Mouse (Mus musculus) kidney, embryonic 15.5 days (tissue): ENCODE data around the gene Dusp6. TPM values are rescaled to one million over a fixed set of nuclear protein-coding genes. Genes with fewer than 3 reads are reported as not detected.

Source experiments
- ATAC-seq: fragments of 200-750 bp; cut with Nextera tagmentation; replicated peaks from 2 replicates; pipeline ENCODE4 v1.8.0; 2017; ENCODE audit warnings: moderate TSS enrichment; ENCODE audit not compliant: low FRiP score
- H3K27ac ChIP-seq: fragments of 300-500 bp; sonication (generic); 2 replicates; pipeline ENCODE4 v1.5.1; 2015; ENCODE audit warnings: mild to moderate bottlenecking, inconsistent platforms
- H3K27me3 ChIP-seq: fragments of 300-500 bp; sonication (generic); 2 replicates; pipeline ENCODE4 v1.6.1; 2015; ENCODE audit warnings: inconsistent platforms
- H3K36me3 ChIP-seq: fragments of 300-500 bp; sonication (generic); 2 replicates; pipeline ENCODE4 v1.6.1; 2015; ENCODE audit warnings: inconsistent platforms
- H3K4me1 ChIP-seq: fragments of 300-500 bp; sonication (generic); 2 replicates; pipeline ENCODE4 v1.6.1; 2015; ENCODE audit warnings: inconsistent platforms
- H3K4me2 ChIP-seq: fragments of 300-500 bp; sonication (generic); 2 replicates; pipeline ENCODE4 v1.6.1; 2015; ENCODE audit warnings: moderate library complexity, mild to moderate bottlenecking, inconsistent platforms
- H3K4me3 ChIP-seq: fragments of 300-500 bp; sonication (generic); replicated peaks from 2 replicates; pipeline ENCODE4 v1.5.1; 2015; ENCODE audit warnings: mild to moderate bottlenecking, inconsistent platforms
- H3K9ac ChIP-seq: fragments of 300-500 bp; sonication (generic); 2 replicates; pipeline ENCODE4 v1.6.1; 2015; ENCODE audit warnings: mild to moderate bottlenecking, inconsistent platforms
- H3K9me3 ChIP-seq: fragments of 300-500 bp; sonication (generic); replicated peaks from 2 replicates; pipeline ENCODE4 v1.6.1; 2016; ENCODE audit warnings: inconsistent platforms
- WGBS: fragments of 180-500 bp; shearing (Covaris S2); methylation state at CpG from one replicate; pipeline ENCODE4 v1.1.7; 2015; ENCODE audit warnings: mixed read lengths; 5-methylcytosine and 5-hydroxymethylcytosine counted together
- polyA plus RNA-seq: library from polyadenylated mRNA; unstranded; fragments of >200 nt; fragmentation: Nextera tagmentation; extraction: Ambion mirVana; gene quantifications from 2 replicates; pipeline ENCODE4 v1.2.1, GENCODE M21; 2015

Dusp6 gene
- polyA plus RNA-seq, 1 experiment from 2014 or later: 88.7 TPM

DNA sequence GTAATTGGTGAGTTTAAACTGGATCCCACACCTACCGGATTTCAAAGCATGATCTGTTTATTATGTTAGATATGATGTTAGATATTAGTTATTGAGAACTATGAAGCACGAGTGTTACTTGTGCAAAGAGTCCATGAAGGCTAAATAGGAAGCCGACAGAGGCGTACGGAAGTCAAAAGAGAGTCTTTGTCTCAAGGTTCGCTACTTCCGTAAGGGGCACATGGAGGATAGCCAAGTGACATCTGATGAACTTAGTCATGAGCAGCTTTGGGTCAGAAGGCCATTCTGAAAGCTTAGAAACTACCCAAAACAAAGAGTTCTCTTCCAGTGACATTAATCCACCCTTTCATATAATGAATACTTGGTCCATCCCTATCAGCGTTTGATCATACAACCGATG lies 27.9 kb upstream of the Dusp6 start:
- no peaks in the 10 kb centered on the region for H3K27me3 ChIP-seq
- 90% methylated on average over 9 of the region's 9 CpGs for WGBS
- no peak for ATAC-seq
- no peaks in the 10 kb centered on the region for H3K9me3 ChIP-seq
- H3K27ac ChIP-seq: no peak overlapping the region
- no peak overlapping the region for H3K4me2 ChIP-seq
- peaks cover 18% of the 10 kb centered on the region for H3K4me1 ChIP-seq
- no peak overlapping the region for H3K9ac ChIP-seq
- H3K36me3 ChIP-seq: no peaks in the 10 kb centered on the region
- no peak overlapping the region for H3K4me3 ChIP-seq

DNA sequence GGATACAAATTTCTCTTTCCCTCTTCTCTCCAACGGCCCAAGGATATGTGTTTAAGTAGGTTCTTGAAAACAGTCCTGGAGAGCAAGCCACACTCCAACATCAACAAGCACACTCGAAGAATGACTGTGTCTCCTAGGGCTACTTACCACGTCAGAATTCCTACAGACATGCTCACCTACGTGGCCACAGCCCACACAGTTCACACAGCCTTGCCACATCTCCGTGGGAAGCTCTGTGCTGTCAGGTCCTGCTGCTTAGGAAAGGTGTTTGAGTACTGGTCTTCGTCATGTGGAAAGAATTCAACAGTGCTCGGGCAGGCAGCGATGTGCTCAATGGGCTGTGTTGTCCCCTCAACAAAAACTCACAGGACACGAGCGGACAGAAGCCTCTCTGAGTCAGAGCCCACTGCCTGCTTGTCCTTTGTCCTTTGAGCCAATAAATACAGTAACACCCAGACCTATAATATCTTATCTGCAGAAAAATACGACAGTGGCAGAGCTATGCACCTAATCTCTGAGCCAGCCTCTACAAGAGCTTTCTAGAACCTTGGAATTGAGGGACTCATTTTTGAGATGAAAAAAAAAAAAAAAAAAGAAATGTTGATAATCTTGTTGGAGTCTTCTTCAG lies 25.7 kb upstream of the Dusp6 start:
- H3K4me1 ChIP-seq: peaks cover 28% of the 10 kb centered on the region
- H3K27ac ChIP-seq: peak overlapping the region; percentile 5; the same call in 1 of the 2 replicates
- no peak overlapping the region for H3K4me3 ChIP-seq
- no peaks in the 10 kb centered on the region for H3K9me3 ChIP-seq
- H3K4me2 ChIP-seq: no peak overlapping the region
- 53% methylated on average over 11 of the region's 11 CpGs for WGBS
- ATAC-seq: no peak
- no peak overlapping the region for H3K9ac ChIP-seq
- no peaks in the 10 kb centered on the region for H3K36me3 ChIP-seq
- no peaks in the 10 kb centered on the region for H3K27me3 ChIP-seq

DNA sequence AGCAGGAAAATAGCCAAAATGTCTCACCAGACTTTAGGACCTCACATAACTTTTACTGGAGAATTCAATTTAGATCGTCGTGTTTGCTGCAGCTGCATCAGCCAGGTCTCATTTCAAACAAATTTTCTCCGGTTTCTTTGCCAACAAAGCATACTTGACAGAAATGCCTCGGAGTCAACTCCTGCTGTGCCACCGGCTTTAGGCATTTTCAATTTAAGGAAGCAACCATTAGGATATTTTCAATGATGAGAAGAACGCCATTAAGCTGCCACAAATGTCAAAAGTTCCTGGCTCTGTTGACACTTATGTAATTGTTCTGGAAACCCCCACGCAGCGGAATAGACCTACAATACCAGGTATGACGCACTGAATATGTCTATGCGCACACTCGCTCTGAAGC lies 24.5 kb upstream of the Dusp6 start:
- H3K27me3 ChIP-seq: no peaks in the 10 kb centered on the region
- H3K9me3 ChIP-seq: no peaks in the 10 kb centered on the region
- H3K27ac ChIP-seq: no peak overlapping the region
- no peak overlapping the region for H3K4me3 ChIP-seq
- H3K4me1 ChIP-seq: peaks cover 21% of the 10 kb centered on the region
- no peak overlapping the region for H3K9ac ChIP-seq
- 77% methylated on average over 11 of the region's 11 CpGs for WGBS
- H3K4me2 ChIP-seq: no peak overlapping the region
- ATAC-seq: no peak
- H3K36me3 ChIP-seq: no peaks in the 10 kb centered on the region

DNA sequence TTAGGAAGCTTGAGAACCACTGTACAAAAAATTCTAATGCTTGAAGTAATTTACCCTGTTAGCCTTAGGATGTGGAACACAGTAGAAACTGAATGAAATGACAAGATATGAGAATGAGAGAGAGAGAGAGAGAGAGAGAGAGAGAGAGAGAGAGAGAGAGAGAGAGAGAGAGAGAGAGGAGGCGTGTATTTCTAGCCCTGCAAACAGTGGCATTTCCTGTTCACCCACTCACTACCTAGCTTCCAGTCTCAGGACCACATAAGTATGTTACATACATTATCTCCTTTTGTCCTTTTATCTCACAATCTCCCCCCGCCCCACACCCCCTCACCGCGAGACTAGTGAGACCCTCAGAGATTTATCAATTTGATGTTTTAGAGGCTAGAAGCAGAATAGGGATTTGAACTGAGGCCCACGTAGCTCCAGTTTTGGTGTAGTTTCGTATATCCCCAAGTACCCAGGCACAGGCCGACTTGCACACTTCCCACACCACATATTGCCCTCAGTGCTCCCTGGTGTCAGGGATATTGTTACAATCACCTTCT lies 21.7 kb upstream of the Dusp6 start:
- Histone ChIP-seq H3K4me1 (peaks cover 31% of the 10 kb centered on the region), H3K27me3 (no peaks in the 10 kb centered on the region), H3K9ac (no peak overlapping the region), H3K36me3 (no peaks in the 10 kb centered on the region), H3K9me3 (no peaks in the 10 kb centered on the region), H3K4me2 (0 out of 2 replicates have a peak overlapping the region, but pooled peaks have one; percentile 25), H3K4me3 (no peak overlapping the region), H3K27ac (0 out of 2 replicates have a peak overlapping the region, but pooled peaks have one; percentile 13)
- whole genome bisulfite sequencing: 77% methylated on average over 7 of the region's 7 CpGs
- no peak for ATAC-seq

DNA sequence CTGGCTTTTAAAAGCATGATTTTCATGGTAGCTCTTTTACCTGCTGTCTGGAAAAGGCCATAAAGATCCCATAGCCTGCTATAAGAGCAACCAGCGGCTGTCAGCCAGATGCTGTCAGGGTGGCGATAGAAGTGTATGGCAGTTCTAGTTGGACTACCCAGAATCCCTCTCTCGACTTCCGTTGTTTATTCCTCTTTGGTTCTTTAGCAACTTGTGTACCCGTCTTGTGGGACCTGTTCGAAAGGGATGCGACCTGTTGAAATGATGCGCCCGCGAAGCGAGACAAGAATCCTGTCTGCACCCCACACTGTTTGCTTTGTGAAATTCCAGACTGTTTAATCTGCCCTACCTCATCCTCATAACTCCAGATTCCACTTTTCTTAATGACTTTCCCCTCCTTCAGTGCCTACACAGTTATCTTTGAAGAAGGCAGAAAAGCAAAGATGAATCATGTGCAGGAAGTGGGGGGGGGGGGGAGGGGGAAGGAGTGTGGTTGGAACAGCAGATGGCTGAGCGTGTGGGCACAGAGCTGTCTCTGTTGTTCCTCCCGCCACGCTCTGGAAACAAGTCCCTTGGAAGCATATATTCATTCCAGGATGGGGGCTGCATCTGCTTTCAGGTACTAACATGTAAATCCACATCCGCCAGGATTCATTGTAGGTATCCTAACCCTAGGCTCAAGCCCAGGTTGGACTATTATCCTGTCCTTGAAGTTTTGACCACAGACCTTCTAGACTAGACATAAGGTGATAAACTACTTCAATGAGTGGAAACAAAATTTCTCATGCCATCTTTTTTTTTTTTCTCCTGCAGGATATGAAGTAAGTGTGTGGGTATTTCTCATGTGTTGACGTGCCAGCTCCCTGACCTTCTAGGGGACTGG lies 21.0 kb upstream of the Dusp6 start:
- Histone ChIP-seq H3K27me3 (no peaks in the 10 kb centered on the region), H3K27ac (0 out of 2 replicates have a peak overlapping the region, but pooled peaks have one; percentile 13), H3K36me3 (no peaks in the 10 kb centered on the region), H3K4me1 (peaks cover 31% of the 10 kb centered on the region), H3K4me2 (0 out of 2 replicates have a peak overlapping the region, but pooled peaks have one; percentile 25), H3K9me3 (no peaks in the 10 kb centered on the region), H3K9ac (no peak overlapping the region), H3K4me3 (no peak overlapping the region)
- 57% methylated on average over 16 of the region's 16 CpGs for whole genome bisulfite sequencing
- ATAC-seq: 0 out of 2 replicates have a peak, but pooled peaks have one; percentile 20

DNA sequence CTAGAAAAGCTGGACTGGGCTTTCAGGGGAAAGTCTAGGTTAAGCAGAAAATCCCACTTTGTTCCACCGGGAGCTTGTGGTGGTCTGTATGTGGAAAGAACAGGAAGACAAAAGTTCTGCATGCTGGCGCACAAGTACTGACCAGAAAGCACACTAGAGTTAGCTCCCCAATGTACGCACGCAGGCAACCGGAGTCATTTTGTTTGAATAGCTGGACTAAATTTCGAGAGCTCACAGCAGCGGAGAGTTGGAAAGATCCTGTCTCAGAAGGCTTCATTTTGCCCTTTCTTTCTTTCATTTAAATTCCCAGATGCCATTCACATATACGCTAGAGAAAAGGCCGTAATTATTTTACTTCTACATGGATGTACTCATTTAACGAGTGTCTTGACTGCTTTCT lies 20.3 kb upstream of the Dusp6 start:
- ATAC-seq: no peak
- Histone ChIP-seq H3K27me3 (no peaks in the 10 kb centered on the region), H3K9ac (no peak overlapping the region), H3K36me3 (no peaks in the 10 kb centered on the region), H3K4me1 (peaks cover 26% of the 10 kb centered on the region), H3K4me3 (no peak overlapping the region), H3K4me2 (no peak overlapping the region), H3K9me3 (no peaks in the 10 kb centered on the region), H3K27ac (no peak overlapping the region)
- 85% methylated on average over 10 of the region's 10 CpGs for WGBS

DNA sequence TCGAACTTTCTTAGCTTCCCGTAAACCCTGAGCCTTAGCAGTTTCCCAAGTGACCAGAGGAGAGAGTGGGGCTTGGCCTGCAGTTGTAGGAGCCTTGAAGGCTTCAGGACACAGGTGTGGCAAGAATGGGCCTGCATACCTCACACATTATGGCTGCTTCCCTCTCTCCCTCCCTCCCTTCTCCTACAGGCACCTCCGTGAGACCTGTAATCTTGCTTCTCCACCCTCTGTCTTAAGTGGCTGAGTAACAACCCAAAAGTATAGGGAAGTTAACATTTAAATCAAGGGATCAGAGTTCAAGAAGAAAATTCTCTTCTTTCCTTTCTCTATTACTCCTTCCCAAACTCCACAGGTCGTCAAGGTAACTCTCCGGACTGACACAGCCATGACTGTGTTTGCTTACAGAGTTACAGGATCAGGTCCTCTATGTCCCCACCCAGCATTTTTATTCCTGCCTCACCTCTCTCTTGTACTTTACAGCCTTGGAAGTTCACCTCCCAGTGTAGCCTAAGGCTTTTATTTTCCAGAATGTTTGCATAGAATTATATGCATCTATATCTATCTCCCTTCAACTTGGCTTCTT lies 19.0 kb upstream of the Dusp6 start:
- 37% methylated on average over 5 of the region's 5 CpGs for WGBS
- Histone ChIP-seq H3K27me3 (no peaks in the 10 kb centered on the region), H3K36me3 (no peaks in the 10 kb centered on the region), H3K4me1 (peaks cover 26% of the 10 kb centered on the region), H3K4me2 (no peak overlapping the region), H3K9ac (no peak overlapping the region), H3K4me3 (no peak overlapping the region), H3K9me3 (no peaks in the 10 kb centered on the region), H3K27ac (no peak overlapping the region)
- no peak; the same call in 1 of the 2 replicates for ATAC-seq

DNA sequence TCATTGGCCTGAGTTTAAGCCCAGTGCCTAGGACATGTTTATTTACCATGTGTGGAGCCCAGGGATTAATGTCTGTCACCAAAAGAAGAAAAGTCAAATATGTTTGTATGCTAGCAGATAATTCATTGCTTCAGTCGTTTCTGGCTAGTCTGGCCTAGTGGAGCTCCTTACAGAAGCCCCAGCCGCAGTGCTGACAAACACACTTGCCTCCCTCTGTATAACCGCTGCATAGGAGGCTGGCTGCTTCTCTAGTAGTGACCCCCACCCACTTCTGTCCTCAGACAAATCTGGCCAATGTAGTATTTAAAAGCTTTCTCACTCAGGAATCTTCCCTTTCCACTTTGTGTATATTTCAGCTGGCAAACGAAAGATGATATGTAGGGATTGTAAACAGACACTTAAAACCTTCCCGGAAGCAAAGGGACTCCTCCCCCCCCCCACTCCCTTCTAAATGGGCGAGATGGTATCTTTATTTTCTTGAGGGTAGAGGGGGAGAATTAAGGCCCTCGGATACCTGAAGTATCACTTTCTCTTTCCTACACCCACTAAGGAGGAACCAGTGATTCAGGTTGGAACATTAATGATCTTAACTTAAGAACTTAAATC lies 18.3 kb upstream of the Dusp6 start:
- no peak overlapping the region for H3K4me3 ChIP-seq
- no peaks in the 10 kb centered on the region for H3K27me3 ChIP-seq
- no peak overlapping the region for H3K9ac ChIP-seq
- H3K27ac ChIP-seq: peak overlapping the region; percentile 41; the same call in 1 of the 2 replicates
- H3K9me3 ChIP-seq: no peaks in the 10 kb centered on the region
- peaks cover 26% of the 10 kb centered on the region for H3K4me1 ChIP-seq
- WGBS: 11% methylated on average over 7 of the region's 7 CpGs
- H3K36me3 ChIP-seq: no peaks in the 10 kb centered on the region
- H3K4me2 ChIP-seq: no peak overlapping the region
- no peak for ATAC-seq

DNA sequence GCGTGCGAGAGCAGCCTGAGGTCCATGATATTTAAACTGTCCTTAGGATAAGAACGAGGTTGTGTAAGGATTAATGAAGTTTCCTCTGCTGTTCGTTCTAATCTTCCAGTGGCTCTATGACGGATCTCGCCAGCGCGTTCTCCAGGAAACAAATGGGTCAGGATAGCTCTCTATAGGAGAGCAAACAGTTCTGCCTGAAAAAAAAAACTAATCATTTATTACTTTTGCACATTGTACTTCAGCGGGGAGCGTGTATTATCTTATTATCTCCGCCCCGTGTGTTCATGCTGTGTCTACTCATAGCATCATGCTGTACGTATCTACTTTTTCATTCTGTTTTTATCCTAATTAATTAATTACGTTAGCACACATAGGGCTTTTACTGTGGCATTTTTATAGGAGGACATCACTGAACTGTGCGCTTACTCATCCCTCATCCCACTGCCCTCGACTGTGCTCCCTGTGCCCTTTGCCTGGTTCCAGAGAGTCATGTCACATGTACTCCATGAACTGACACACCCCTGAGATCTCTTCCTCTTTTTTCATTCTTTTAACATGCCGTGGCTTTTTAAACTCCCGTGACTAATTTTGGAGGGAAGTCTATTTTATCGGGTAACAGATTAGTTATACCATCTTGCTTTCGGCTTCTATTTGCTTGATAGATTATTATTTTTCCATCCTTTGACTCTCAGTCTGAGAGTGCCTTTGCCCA lies 16.1 kb upstream of the Dusp6 start:
- H3K4me1 ChIP-seq: peaks cover 20% of the 10 kb centered on the region
- WGBS: 84% methylated on average over 20 of the region's 20 CpGs
- H3K9ac ChIP-seq: no peak overlapping the region
- no peak overlapping the region for H3K27ac ChIP-seq
- H3K36me3 ChIP-seq: no peaks in the 10 kb centered on the region
- no peaks in the 10 kb centered on the region for H3K9me3 ChIP-seq
- H3K27me3 ChIP-seq: no peaks in the 10 kb centered on the region
- no peak overlapping the region for H3K4me2 ChIP-seq
- H3K4me3 ChIP-seq: no peak overlapping the region
- ATAC-seq: no peak

DNA sequence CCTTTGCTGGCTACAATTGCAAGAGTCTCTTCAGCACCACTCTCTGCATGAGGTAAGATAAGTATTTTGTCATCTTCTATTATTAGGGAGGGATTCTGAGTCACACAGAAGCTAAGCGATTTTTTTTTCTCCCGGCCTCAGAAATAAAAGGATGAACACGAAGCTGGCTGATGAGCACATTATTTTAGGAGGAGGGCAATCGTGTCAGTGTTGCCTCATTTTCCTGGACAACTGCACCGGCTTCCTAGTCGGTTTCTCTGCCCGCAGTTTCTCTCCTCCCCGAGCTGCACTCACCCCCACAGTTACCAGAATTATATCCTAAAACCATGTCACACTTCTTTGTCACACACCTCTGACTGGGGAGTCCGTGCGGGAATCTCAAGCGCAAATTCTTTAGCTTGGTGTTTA lies 12.2 kb upstream of the Dusp6 start:
- no peak overlapping the region for H3K27ac ChIP-seq
- no peak overlapping the region for H3K4me2 ChIP-seq
- no peaks in the 10 kb centered on the region; the same call in 1 of the 2 replicates for H3K4me1 ChIP-seq
- no peak overlapping the region for H3K4me3 ChIP-seq
- H3K36me3 ChIP-seq: no peaks in the 10 kb centered on the region
- no peaks in the 10 kb centered on the region for H3K9me3 ChIP-seq
- no peak for ATAC-seq
- no peaks in the 10 kb centered on the region for H3K27me3 ChIP-seq
- no peak overlapping the region for H3K9ac ChIP-seq
- 76% methylated on average over 11 of the region's 11 CpGs for WGBS

DNA sequence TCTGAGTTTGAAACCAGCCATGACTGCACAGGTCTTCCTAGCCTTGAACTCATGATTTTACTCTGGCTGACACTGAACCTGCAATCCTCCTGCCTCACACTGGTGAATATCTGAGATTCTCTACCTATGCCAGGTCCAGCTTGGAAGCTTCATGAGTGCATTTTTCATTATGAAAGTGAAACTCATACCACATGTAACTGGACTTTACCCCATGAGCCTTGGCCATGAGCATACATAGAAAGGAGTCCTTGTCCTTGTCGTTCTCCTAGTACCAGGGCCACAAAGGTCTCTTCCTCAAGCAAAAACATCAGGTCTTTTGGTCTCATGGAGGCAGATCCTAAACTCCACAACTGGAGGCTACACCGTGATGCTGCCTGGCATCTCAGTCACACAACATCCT lies 9.6 kb upstream of the Dusp6 start:
- 89% methylated on average over 2 of the region's 2 CpGs for WGBS
- ATAC-seq: no peak
- no peak overlapping the region for H3K4me2 ChIP-seq
- no peaks in the 10 kb centered on the region for H3K36me3 ChIP-seq
- no peak overlapping the region for H3K4me3 ChIP-seq
- peaks cover 16% of the 10 kb centered on the region for H3K4me1 ChIP-seq
- no peak overlapping the region for H3K27ac ChIP-seq
- no peaks in the 10 kb centered on the region for H3K9me3 ChIP-seq
- no peak overlapping the region for H3K9ac ChIP-seq
- no peaks in the 10 kb centered on the region for H3K27me3 ChIP-seq
